Mouse (Mus musculus) neural tube, embryonic 15.5 days (tissue): ENCODE results near the gene Nfatc2. TPM values are rescaled to one million over a fixed set of nuclear protein-coding genes. Genes with fewer than 3 reads are reported as not detected.

Experiments used
- ATAC-seq: fragments of 200-750 bp; cut with Nextera tagmentation; 2 replicates; pipeline ENCODE4 v1.8.0; 2017; ENCODE audit warnings: mild to moderate bottlenecking, moderate TSS enrichment, moderate library complexity; ENCODE audit not compliant: low FRiP score
- H3K27ac ChIP-seq: fragments of 300-500 bp; sonication (generic); replicated peaks from 2 replicates; pipeline ENCODE4 v1.5.1; 2015; ENCODE audit warnings: mild to moderate bottlenecking, inconsistent platforms
- H3K27me3 ChIP-seq: fragments of 300-500 bp; sonication (generic); replicated peaks from 2 replicates; pipeline ENCODE4 v1.6.1; 2015; ENCODE audit warnings: inconsistent platforms
- H3K36me3 ChIP-seq: fragments of 300-500 bp; sonication (generic); 2 replicates; pipeline ENCODE4 v1.6.1; 2015; ENCODE audit warnings: inconsistent platforms
- H3K4me1 ChIP-seq: fragments of 300-500 bp; sonication (generic); 2 replicates; pipeline ENCODE4 v1.6.1; 2015; ENCODE audit warnings: inconsistent platforms
- H3K4me2 ChIP-seq: fragments of 300-500 bp; sonication (generic); 2 replicates; pipeline ENCODE4 v1.6.1; 2015; ENCODE audit warnings: inconsistent platforms, mild to moderate bottlenecking, moderate library complexity
- H3K4me3 ChIP-seq: fragments of 300-500 bp; sonication (generic); replicated peaks from 2 replicates; pipeline ENCODE4 v1.5.1; 2015; ENCODE audit warnings: mild to moderate bottlenecking, inconsistent platforms
- H3K9ac ChIP-seq: fragments of 300-500 bp; sonication (generic); replicated peaks from 2 replicates; pipeline ENCODE4 v1.6.1; 2015; ENCODE audit warnings: mild to moderate bottlenecking, inconsistent platforms
- H3K9me3 ChIP-seq: fragments of 300-500 bp; sonication (generic); replicated peaks from 2 replicates; pipeline ENCODE4 v1.6.1; 2016; ENCODE audit warnings: inconsistent platforms
- WGBS: fragments of 180-500 bp; shearing (Covaris S2); methylation state at CpG from one replicate; pipeline ENCODE4 v1.1.7; 2015; ENCODE audit warnings: mixed read lengths; 5-methylcytosine and 5-hydroxymethylcytosine counted together
- polyA plus RNA-seq: library from polyadenylated mRNA; unstranded; fragments of >200 nt; fragmentation: Nextera tagmentation; extraction: Ambion mirVana; gene quantifications from 2 replicates; pipeline ENCODE4 v1.2.1, GENCODE M21; 2015

Gene Nfatc2
- polyA plus RNA-seq, 1 experiment from 2014 or later, result 4.8 TPM

DNA sequence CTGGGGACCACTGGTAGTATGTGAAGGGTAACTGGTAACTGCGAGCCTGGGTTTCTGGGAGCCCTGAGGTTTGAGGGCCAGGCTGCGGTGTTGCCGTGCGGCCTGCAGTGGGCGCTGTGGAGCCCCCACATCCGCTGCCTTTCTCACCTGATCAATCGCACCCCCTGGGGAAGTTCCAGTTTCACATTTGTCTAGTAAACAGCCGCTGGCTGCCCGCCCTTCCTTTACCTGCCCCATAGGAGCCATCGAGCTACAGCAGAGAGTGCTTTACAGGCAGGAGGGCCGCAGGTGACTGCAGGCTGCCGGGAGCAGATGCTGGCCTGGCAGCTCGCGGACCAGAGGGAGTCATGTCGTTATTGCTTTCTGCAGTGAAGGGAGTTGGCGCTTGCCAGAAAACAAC is 128.6 kb downstream of the Nfatc2 start:
- peak; percentile 58; the same call in 1 of the 2 replicates for ATAC-seq

DNA sequence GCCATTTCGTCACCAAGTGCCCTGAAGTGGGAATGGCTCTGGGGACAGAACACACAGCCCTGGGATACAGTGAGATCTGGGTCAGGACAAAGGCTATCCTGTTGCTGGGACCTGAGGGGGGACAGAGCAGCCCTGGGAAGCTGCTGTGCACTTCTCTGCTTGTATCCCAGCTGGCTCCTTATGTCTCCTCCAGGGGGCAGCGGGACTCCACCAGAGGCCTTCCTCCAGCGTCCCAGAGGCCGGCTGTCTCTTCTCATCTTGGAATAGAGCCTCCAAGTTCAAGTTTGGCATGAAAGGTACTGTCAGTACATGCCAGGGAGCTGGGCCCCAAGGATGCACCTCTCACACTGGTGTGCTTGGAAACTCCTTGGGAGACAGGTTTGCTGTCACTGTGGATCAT is 132.4 kb downstream of the Nfatc2 start:
- Histone ChIP-seq H3K4me3 (no peak overlapping the region), H3K9ac (no peak overlapping the region), H3K9me3 (no peaks in the 10 kb centered on the region), H3K4me1 (peaks cover 11% of the 10 kb centered on the region), H3K27ac (no peak overlapping the region), H3K27me3 (no peaks in the 10 kb centered on the region; the same call in 1 of the 2 replicates), H3K36me3 (no peaks in the 10 kb centered on the region), H3K4me2 (no peak overlapping the region)
- ATAC-seq, result peak; percentile 39; the same call in 1 of the 2 replicates
- 13% methylated on average over 4 of the region's 4 CpGs for WGBS

More for the DNA sequence above, 128.6 kb downstream of the Nfatc2 start:
- H3K4me1 ChIP-seq, result peaks cover 16% of the 10 kb centered on the region
- peak overlapping the region; percentile 34; the same call in 1 of the 2 replicates for H3K9ac ChIP-seq
- no peak overlapping the region for H3K27ac ChIP-seq
- 3% methylated on average over 16 of the region's 16 CpGs for WGBS
- H3K9me3 ChIP-seq, result no peaks in the 10 kb centered on the region
- peaks cover 9% of the 10 kb centered on the region; the same call in 1 of the 2 replicates for H3K27me3 ChIP-seq
- peak overlapping the region; percentile 26 for H3K4me3 ChIP-seq
- peak overlapping the region; percentile 53 for H3K4me2 ChIP-seq
- no peaks in the 10 kb centered on the region for H3K36me3 ChIP-seq

DNA sequence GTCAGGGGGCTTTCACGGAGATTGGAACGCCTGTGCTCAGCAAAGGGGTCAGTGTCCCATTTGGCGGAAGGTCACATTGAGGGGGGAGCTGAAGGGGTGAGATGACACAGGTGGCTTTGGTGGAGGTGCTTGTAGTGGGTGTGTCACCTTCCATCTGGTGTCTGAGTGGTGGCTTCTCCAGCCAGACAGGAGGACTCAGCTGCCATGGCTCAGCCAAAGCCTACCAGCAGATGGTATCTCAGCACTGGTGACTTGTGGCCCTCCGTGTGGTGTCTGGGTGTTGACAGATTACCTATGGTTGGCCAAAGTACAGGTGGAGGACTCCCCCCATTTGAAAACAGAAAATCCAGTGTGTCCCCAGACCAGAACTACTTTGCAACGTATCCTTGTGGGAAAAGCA is 134.3 kb downstream of the Nfatc2 start:
- H3K4me3 ChIP-seq, result no peak overlapping the region
- 85% methylated on average over 5 of the region's 5 CpGs for WGBS
- H3K9me3 ChIP-seq, result no peaks in the 10 kb centered on the region
- H3K4me2 ChIP-seq, result no peak overlapping the region
- no peaks in the 10 kb centered on the region for H3K36me3 ChIP-seq
- no peak overlapping the region for H3K9ac ChIP-seq
- no peak overlapping the region for H3K27ac ChIP-seq
- no peaks in the 10 kb centered on the region for H3K4me1 ChIP-seq
- H3K27me3 ChIP-seq, result no peaks in the 10 kb centered on the region; the same call in 1 of the 2 replicates
- no peak for ATAC-seq

DNA sequence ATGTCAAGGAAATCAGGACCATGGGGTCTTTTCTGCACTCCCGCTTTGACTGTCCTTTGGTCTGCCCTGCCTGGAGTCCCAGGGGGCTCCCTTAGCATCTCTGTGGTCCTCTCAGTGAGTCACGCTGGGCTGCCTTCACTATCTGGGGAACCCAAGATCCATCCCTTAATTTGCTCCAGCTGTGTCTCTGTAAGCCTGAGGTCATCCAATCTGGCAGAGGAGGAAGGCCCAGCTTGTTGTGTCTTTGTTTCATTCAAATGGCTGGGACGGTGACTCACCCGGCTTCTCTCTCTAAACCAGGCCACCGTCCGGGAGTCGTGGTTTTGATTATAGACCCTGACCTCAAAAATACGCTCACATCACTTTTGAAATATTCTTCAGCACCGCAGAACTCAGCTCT is 135.4 kb downstream of the Nfatc2 start:
- Histone ChIP-seq H3K27ac (no peak overlapping the region), H3K36me3 (no peaks in the 10 kb centered on the region), H3K4me2 (no peak overlapping the region), H3K27me3 (no peaks in the 10 kb centered on the region), H3K9ac (no peak overlapping the region), H3K4me1 (0 out of 2 replicates have a peak, but pooled peaks cover 2% of the 10 kb centered on the region), H3K9me3 (no peaks in the 10 kb centered on the region), H3K4me3 (no peak overlapping the region)
- whole genome bisulfite sequencing, result 61% methylated on average over 9 of the region's 9 CpGs
- no peak for ATAC-seq

DNA sequence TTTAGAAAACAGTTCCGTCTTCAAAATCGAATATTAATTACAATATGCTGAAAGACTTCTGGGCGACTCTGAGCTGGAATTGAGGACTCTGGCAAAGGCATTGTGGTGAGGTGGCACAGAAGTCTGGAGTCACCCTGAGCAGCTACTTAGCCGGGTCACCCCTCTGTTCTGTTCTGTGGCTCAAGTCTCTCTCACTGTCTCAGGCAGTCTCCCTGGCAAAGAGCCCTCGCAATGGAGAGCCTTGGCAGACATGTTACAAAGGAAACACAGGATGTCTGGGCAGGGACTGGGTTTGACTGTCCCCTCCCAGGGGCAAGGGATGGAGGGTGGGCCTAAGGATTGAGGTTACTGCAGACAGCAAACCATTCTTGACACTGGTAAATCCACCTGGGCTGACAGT is 135.8 kb downstream of the Nfatc2 start:
- Histone ChIP-seq H3K9me3 (no peaks in the 10 kb centered on the region), H3K27ac (no peak overlapping the region), H3K4me3 (no peak overlapping the region), H3K27me3 (no peaks in the 10 kb centered on the region), H3K4me2 (no peak overlapping the region), H3K9ac (no peak overlapping the region), H3K36me3 (no peaks in the 10 kb centered on the region), H3K4me1 (0 out of 2 replicates have a peak, but pooled peaks cover 2% of the 10 kb centered on the region)
- no peak for ATAC-seq
- 78% methylated on average over 5 of the region's 5 CpGs for WGBS

DNA sequence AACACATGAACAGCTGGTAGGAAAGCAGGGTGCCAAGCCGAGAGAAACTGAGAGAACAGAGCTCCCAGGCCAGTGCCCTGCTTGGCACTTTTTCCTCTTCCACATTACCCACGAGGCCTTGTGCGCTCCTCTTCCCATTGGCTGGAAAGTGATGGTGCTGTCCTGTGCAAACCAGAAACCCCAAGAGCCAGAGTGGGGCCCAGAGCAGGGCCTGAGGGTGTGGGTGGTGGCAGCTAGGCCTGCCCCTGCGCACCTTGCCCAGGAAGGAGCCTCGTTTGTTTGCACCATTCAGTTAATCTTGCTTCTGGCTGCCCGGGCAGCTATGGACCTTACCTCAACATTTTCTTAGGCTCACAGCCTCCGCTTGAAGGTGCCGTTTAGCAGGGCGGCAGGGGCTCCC is 139.6 kb downstream of the Nfatc2 start:
- Histone ChIP-seq H3K9ac (no peak overlapping the region), H3K4me1 (0 out of 2 replicates have a peak, but pooled peaks cover 2% of the 10 kb centered on the region), H3K36me3 (no peaks in the 10 kb centered on the region), H3K9me3 (no peaks in the 10 kb centered on the region), H3K4me2 (no peak overlapping the region), H3K27me3 (no peaks in the 10 kb centered on the region), H3K4me3 (no peak overlapping the region), H3K27ac (no peak overlapping the region)
- WGBS, result 77% methylated on average over 9 of the region's 9 CpGs
- no peak for ATAC-seq

DNA sequence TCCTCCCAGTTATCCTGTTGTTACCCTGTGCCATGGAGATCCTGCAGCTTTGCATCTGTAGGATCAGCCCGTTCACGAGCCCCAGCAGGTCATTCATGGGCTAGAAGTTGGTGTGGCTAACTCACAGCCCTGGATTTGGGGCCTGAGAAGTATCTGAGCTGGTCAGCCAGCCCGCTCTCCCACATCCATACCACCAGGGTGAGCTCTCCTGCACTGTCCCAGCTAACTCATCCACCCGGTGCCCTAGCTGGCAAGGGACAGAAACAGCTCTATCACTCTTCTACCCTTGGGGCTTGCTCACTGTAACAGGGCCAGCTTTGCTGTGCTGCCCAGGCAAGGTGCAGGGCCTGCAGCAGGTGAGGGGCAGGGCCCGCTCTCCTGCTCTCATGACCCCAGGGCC is 141.8 kb downstream of the Nfatc2 start:
- Histone ChIP-seq H3K4me3 (no peak overlapping the region), H3K27ac (no peak overlapping the region), H3K4me1 (0 out of 2 replicates have a peak, but pooled peaks cover 2% of the 10 kb centered on the region), H3K9ac (no peak overlapping the region), H3K4me2 (no peak overlapping the region), H3K27me3 (no peaks in the 10 kb centered on the region), H3K36me3 (no peaks in the 10 kb centered on the region), H3K9me3 (no peaks in the 10 kb centered on the region)
- no peak for ATAC-seq
- 78% methylated on average over 5 of the region's 5 CpGs for WGBS

DNA sequence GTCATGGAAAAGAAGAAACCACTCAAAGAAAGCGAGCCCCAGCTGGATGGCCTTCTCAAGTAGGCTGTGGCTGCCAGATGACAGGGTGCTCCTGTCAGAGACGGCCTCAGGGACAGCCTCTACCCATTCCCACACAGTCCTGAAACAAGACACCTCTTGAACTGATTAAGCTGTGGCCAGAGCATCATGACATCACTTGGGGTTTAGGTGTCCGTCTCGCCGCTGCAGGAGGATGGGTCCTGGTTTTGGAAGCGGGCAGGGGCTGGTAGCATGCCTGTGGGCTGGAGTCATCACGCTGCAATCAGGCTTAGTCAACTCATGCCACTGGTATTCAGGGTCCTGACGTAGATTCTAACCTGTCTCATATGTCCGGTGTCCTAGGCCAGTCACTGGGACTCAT is 142.9 kb downstream of the Nfatc2 start:
- no peaks in the 10 kb centered on the region for H3K27me3 ChIP-seq
- no peak overlapping the region for H3K4me3 ChIP-seq
- no peak for ATAC-seq
- H3K9ac ChIP-seq, result no peak overlapping the region
- 90% methylated on average over 9 of the region's 9 CpGs for WGBS
- no peak overlapping the region for H3K4me2 ChIP-seq
- H3K9me3 ChIP-seq, result no peaks in the 10 kb centered on the region
- no peak overlapping the region for H3K27ac ChIP-seq
- H3K36me3 ChIP-seq, result no peaks in the 10 kb centered on the region
- 0 out of 2 replicates have a peak, but pooled peaks cover 2% of the 10 kb centered on the region for H3K4me1 ChIP-seq

DNA sequence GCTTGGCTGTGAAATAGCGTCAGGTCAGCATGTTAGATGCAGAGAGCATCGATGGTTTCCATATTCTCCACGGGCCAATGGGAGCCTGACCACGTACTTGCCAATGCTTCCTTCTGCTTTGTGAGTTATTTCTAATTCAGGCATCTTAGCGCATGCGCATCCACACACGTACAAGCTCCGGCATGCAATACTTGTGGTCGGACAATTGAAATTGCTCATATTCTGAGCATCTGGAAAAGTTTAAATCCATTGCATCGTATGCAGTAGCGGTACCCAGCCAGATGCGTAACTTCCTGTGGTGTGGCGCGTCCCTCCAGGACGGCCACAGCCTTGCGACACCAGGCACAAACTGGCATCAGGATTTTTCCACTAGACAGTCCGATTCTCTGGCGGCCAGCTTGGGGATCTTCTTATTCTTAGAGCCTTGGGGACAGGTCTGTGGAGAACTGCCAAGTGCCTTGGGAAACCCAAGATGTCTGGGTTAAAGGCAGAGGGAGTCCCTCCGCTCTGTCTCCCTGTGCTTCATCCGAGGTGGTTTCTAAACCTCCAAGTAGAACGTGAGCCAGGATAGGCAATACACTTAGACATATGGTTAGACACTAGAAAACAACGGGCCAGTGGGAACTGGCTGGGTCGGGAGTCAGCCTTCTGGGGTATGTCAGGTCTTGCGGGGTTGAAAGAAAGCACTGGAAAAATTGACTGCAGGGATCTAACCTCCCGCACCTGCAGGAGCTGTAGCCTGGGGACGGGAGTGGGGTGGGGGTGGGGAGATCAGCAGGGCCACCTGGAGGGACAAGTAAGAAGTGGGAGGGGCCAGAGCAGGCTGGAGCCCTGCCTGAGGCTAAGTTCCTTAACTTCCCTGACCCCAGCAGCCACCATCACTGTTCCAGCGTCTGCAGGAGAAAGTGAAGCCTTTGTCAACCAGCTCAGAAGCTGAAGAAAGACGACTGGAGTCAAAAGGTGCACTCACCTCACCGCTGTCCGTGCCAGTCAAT is 149.4 kb downstream of the Nfatc2 start:
- WGBS, result 66% methylated on average over 30 of the region's 30 CpGs

DNA sequence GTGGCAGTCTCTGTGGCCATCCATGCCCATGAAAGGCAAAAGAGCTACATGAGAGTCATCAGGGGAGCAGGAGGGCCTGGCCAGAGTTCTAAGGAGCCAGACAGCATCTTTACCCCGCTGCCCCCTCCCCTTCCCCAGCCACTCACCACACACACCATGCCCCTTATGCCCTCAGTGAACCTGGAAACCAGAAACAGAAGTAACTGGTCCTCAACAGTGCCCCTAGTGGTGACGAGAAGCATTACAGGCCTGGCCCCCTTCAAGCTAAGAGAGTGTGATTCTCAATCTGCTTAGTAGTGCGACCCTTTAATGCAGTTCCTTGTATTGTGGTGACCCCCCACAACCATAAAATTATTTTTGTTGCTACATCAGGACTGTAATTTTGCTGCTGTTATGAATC is 150.5 kb downstream of the Nfatc2 start:
- ATAC-seq, result no peak
- WGBS, result 18% methylated on average over 3 of the region's 3 CpGs
- H3K27ac ChIP-seq, result no peak overlapping the region
- no peak overlapping the region for H3K9ac ChIP-seq
- H3K27me3 ChIP-seq, result peaks cover 5% of the 10 kb centered on the region; the same call in 1 of the 2 replicates
- no peak overlapping the region for H3K4me2 ChIP-seq
- no peaks in the 10 kb centered on the region for H3K9me3 ChIP-seq
- H3K4me3 ChIP-seq, result no peak overlapping the region
- no peaks in the 10 kb centered on the region for H3K36me3 ChIP-seq
- 0 out of 2 replicates have a peak, but pooled peaks cover 5% of the 10 kb centered on the region for H3K4me1 ChIP-seq

More for the DNA sequence above, 149.4 kb downstream of the Nfatc2 start:
- ATAC-seq, result no peak
- Histone ChIP-seq H3K27ac (no peak overlapping the region), H3K36me3 (no peaks in the 10 kb centered on the region), H3K4me2 (no peak overlapping the region), H3K9ac (no peak overlapping the region), H3K4me1 (0 out of 2 replicates have a peak, but pooled peaks cover 5% of the 10 kb centered on the region), H3K27me3 (no peaks in the 10 kb centered on the region; the same call in 1 of the 2 replicates), H3K4me3 (no peak overlapping the region), H3K9me3 (no peaks in the 10 kb centered on the region)

DNA sequence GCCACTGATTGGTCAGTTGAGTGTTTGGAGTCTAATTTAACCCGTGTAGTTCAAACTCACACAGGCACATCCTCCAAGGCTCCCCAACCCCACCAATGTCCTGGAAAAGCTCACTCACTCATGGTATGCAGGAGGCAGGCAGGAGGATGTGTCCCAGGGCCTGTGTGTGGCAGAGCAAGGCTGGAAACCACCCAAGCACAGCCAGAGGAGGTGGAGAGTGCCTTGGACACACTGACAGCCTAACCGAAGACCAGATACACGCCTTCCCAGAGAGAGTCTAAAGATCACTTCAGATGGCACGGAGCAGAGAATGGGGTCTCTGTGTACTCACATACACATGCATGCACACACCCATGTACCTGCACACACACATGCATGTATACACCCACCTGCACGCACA is 153.4 kb downstream of the Nfatc2 start:
- H3K9me3 ChIP-seq, result no peaks in the 10 kb centered on the region
- 71% methylated on average over 5 of the region's 5 CpGs for WGBS
- H3K27me3 ChIP-seq, result peaks cover 5% of the 10 kb centered on the region; the same call in 1 of the 2 replicates
- ATAC-seq, result no peak
- H3K9ac ChIP-seq, result no peak overlapping the region
- no peak overlapping the region for H3K4me2 ChIP-seq
- no peak overlapping the region for H3K4me3 ChIP-seq
- H3K4me1 ChIP-seq, result peaks cover 12% of the 10 kb centered on the region; the same call in 1 of the 2 replicates
- H3K36me3 ChIP-seq, result no peaks in the 10 kb centered on the region
- no peak overlapping the region for H3K27ac ChIP-seq

DNA sequence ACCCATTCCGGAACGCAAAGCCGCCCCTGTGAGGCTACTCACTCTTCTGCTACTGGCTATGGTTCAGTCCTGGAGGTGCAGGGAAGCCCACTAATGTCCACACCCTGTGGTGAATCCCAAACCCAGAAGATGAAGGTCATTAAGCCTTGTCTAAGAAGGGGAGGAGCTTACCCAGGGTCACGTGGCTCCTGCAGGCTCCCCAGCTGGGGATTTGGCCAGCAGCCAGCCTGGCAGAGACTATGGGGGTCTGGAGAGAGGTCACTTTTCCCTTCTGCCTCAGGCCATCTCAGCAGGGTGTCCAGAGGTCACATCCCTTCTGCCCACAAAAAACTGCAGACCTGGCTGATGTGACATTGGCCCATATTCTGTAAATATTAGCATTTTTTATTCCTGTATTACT is 153.9 kb downstream of the Nfatc2 start:
- WGBS, result 20% methylated on average over 4 of the region's 4 CpGs
- no peak for ATAC-seq
- no peak overlapping the region for H3K4me2 ChIP-seq
- no peak overlapping the region for H3K27ac ChIP-seq
- no peak overlapping the region for H3K4me3 ChIP-seq
- H3K27me3 ChIP-seq, result peaks cover 5% of the 10 kb centered on the region; the same call in 1 of the 2 replicates
- H3K9me3 ChIP-seq, result no peaks in the 10 kb centered on the region
- H3K9ac ChIP-seq, result no peak overlapping the region
- peaks cover 12% of the 10 kb centered on the region; the same call in 1 of the 2 replicates for H3K4me1 ChIP-seq
- H3K36me3 ChIP-seq, result no peaks in the 10 kb centered on the region
